Mouse (Mus musculus): Measurements from ENCODE around the gene Decr2.

GRCm38 (mm10) chr17:26131062-26131732, 41.1 kb upstream of the Decr2 start:
- TF ChIP-seq ZC3H11A (IDR thresholded peaks at IDR 0.05; ENCODE audit: low read depth, low read length) (no peak), MAZ (IDR thresholded peaks at IDR 0.05; ENCODE audit: low read depth, low read length) (no peak), HCFC1 (IDR thresholded peaks at IDR 0.05; ENCODE audit: low read depth, low read length) (no peak), CTCF (conservative IDR thresholded peaks at IDR 0.05 in 1 of 2, IDR thresholded peaks at IDR 0.05 in 1 of 2; ENCODE audit: low read depth in 2 of 2, low read length in 2 of 2) (no peak), MAX (IDR thresholded peaks at IDR 0.05; ENCODE audit: low read length) (no peak), ETS1 (conservative IDR thresholded peaks at IDR 0.05; ENCODE audit: low read depth, low read length) (no peak), NELFE (IDR thresholded peaks at IDR 0.05; ENCODE audit: low read depth, low read length) (no peak), EP300 (IDR thresholded peaks at IDR 0.05; ENCODE audit: low read length) (no peak), UBTF (IDR thresholded peaks at IDR 0.05; ENCODE audit: low read depth, low read length) (no peak), ZNF384 (IDR thresholded peaks at IDR 0.05; ENCODE audit: low read depth, low read length) (no peak), SMC3 (IDR thresholded peaks at IDR 0.05; ENCODE audit: low read depth, low read length) (no peak)

Data from CH12.LX (cell line).